Comparison of ENCODE assay signal across 8 mouse cellular contexts in genomic region chr4:137912768-137913305, GRCm38 (mm10). TPM values are rescaled to one million over a fixed set of nuclear protein-coding genes. Genes with fewer than 3 reads are reported as not detected.
DNase-seq lines count a peak whose midpoint lies in the region; ATAC-seq and TF ChIP-seq lines count a peak whose summit lies in the region.

No protein-coding gene starts in this region.

- no peak for ATAC-seq in intestine, embryonic 14.5 days (replicated peaks; ENCODE audit: low FRiP score, low TSS enrichment, low read depth)
- ATAC-seq in liver, embryonic 16.5 days (ENCODE audit: low read depth), result no peak

- H3K4me3 ChIP-seq in ES-E14 (ENCODE audit: insufficient read depth in 1 of 2, low read depth in 1 of 2, low read length in 2 of 2, poor library complexity in 1 of 2, severe bottlenecking in 1 of 2), result peak overlapping the region in 1 of 2 experiments; percentile 68; a peak in 1 of 4 replicates
- no peak overlapping the region for H3K4me3 ChIP-seq in embryonic fibroblast, embryonic 13.5 days (ENCODE audit: insufficient read depth, low read length)
- peak overlapping the region; percentile 48; the same call in 1 of the 2 replicates for H3K4me3 ChIP-seq in intestine, embryonic 14.5 days (ENCODE audit: low read depth, low read length)
- H3K4me3 ChIP-seq in liver, embryonic 16.5 days (ENCODE audit: low read depth, low read length), result peak overlapping the region; percentile 57

- H3K9ac ChIP-seq in ES-E14 (ENCODE audit: insufficient read depth, low read depth, low read length, poor library complexity, severe bottlenecking), result peak overlapping the region; percentile 45; the same call in 1 of the 2 replicates
- H3K9ac ChIP-seq in intestine, embryonic 14.5 days (ENCODE audit: low read length), result peak overlapping the region; percentile 47
- H3K9ac ChIP-seq in liver, embryonic 16.5 days (ENCODE audit: low read depth, low read length), result no peak overlapping the region; the same call in 1 of the 2 replicates

- H3K4me1 ChIP-seq in ES-E14 (ENCODE audit: control insufficient read depth in 2 of 2, insufficient read depth in 2 of 2, low read length in 2 of 2, poor library complexity in 1 of 2), result peaks cover 6 to 33% of the 10 kb centered on the region in 2 experiments; a peak in 3 of 4 replicates
- H3K4me1 ChIP-seq in embryonic fibroblast, embryonic 13.5 days (ENCODE audit: control insufficient read depth, insufficient read depth, low read length), result 0 out of 2 replicates have a peak, but pooled peaks cover 5% of the 10 kb centered on the region
- H3K4me1 ChIP-seq in intestine, embryonic 14.5 days (replicated peaks; ENCODE audit: control insufficient read depth, insufficient read depth, low read length), result peaks cover 30% of the 10 kb centered on the region
- peaks cover 17% of the 10 kb centered on the region for H3K4me1 ChIP-seq in liver, embryonic 16.5 days (ENCODE audit: control insufficient read depth, low read depth, low read length)

- no peak for DNase-seq in ES-E14 (ENCODE audit: low read depth, low spot score)
- no peak for DNase-seq in intestine, embryonic 14.5 days (ENCODE audit: low spot score)
- DNase-seq in yolk sac, embryonic 10.5 days (ENCODE audit: low spot score), result no peak
- DNase-seq in cerebellum, adult 8-10 months, result no peak
- no peak for DNase-seq in adrenal gland, postnatal 25 days
- no peak for DNase-seq in frontal cortex, postnatal 25 days (ENCODE audit: low spot score in 2 of 2)

- no peak overlapping the region for H3K27ac ChIP-seq in ES-E14 (ENCODE audit: insufficient read depth, low read depth, low read length, poor library complexity, severe bottlenecking)
- peak overlapping the region; percentile 3; the same call in 1 of the 2 replicates for H3K27ac ChIP-seq in embryonic fibroblast, embryonic 13.5 days (ENCODE audit: insufficient read depth, low read length)
- H3K27ac ChIP-seq in intestine, embryonic 14.5 days (ENCODE audit: low read depth), result no peak overlapping the region
- no peak overlapping the region for H3K27ac ChIP-seq in liver, embryonic 16.5 days (ENCODE audit: low read length)

- in situ Hi-C loops in ES-E14 (cut with MboI; ENCODE audit: low sequenced_read_pairs in 2 of 2, unreplicated experiment in 2 of 2), result no loop called here

- H3K27me3 ChIP-seq in intestine, embryonic 14.5 days (replicated peaks; ENCODE audit: control insufficient read depth, insufficient read depth, low read length), result no peaks in the 10 kb centered on the region
- H3K27me3 ChIP-seq in liver, embryonic 16.5 days (ENCODE audit: control insufficient read depth, insufficient read depth, low read depth, low read length), result no peaks in the 10 kb centered on the region; the same call in 1 of the 2 replicates

- 52% methylated on average over 13 of the region's 13 CpGs for WGBS in intestine, embryonic 14.5 days
- WGBS in liver, embryonic 16.5 days (ENCODE audit: insufficient replicate concordance), result 42% methylated on average over 12 of the region's 13 CpGs

- H3K36me3 ChIP-seq in ES-E14 (ENCODE audit: control insufficient read depth, insufficient read depth, low read length, poor library complexity, severe bottlenecking), result no peaks in the 10 kb centered on the region; the same call in 1 of the 2 replicates
- no peaks in the 10 kb centered on the region; the same call in 1 of the 2 replicates for H3K36me3 ChIP-seq in intestine, embryonic 14.5 days (ENCODE audit: control insufficient read depth, insufficient read depth, low read length)
- no peaks in the 10 kb centered on the region for H3K36me3 ChIP-seq in liver, embryonic 16.5 days (ENCODE audit: control insufficient read depth, insufficient read depth)

- no peak for TF ChIP-seq CTCF in embryonic fibroblast, embryonic 13.5 days (IDR thresholded peaks at IDR 0.05; ENCODE audit: borderline replicate concordance, insufficient read depth, low read length)

- H3K4me2 ChIP-seq in intestine, embryonic 14.5 days (ENCODE audit: low read length), result peak overlapping the region; percentile 97
- peak overlapping the region; percentile 83 for H3K4me2 ChIP-seq in liver, embryonic 16.5 days (ENCODE audit: low read depth, low read length)

- no peak for TF ChIP-seq POLR2A in embryonic fibroblast, embryonic 13.5 days (IDR thresholded peaks at IDR 0.05; ENCODE audit: low read depth, low read length)

- H3K9me3 ChIP-seq in ES-E14 (ENCODE audit: control insufficient read depth, insufficient read depth, low read depth, low read length), result no peaks in the 10 kb centered on the region
- H3K9me3 ChIP-seq in intestine, embryonic 14.5 days (ENCODE audit: control insufficient read depth, low read length), result no peaks in the 10 kb centered on the region
- no peaks in the 10 kb centered on the region for H3K9me3 ChIP-seq in liver, embryonic 16.5 days (replicated peaks; ENCODE audit: control insufficient read depth, low read length)

TF ChIP-seq in ES-E14, 5 proteins besides CTCF, POLR2A, EP300 and RAD21:
- TF ChIP-seq ZNF384 (IDR thresholded peaks at IDR 0.05; ENCODE audit: low read depth, low read length), result no peak
- TF ChIP-seq MAFK (IDR thresholded peaks at IDR 0.05; ENCODE audit: insufficient read depth, low read depth, low read length), result no peak
- no peak for TF ChIP-seq HCFC1 (IDR thresholded peaks at IDR 0.05; ENCODE audit: borderline replicate concordance, insufficient read depth, low read length)
- no peak for TF ChIP-seq CHD2 (IDR thresholded peaks at IDR 0.05; ENCODE audit: low read depth, low read length)
- TF ChIP-seq ZC3H11A (IDR thresholded peaks at IDR 0.05; ENCODE audit: borderline replicate concordance, low read depth, low read length), result no peak
TF ChIP-seq in ES-E14: peak in this region for 0.

RNA-seq across cellular contexts. Expression of gene Ece1, which starts 50.8 kb away (rescaled TPM):
- 99.2 and 131 TPM in 2 replicates for total RNA-seq in ES-E14 (2012; rRNA removed)
- polyA plus RNA-seq in embryonic fibroblast, embryonic 13.5 days (2011; ENCODE audit: insufficient read length, low read depth, missing spikeins), result 65.4 and 94.5 TPM in 2 replicates
- 94.2 and 96.9 TPM in 2 replicates for polyA plus RNA-seq in intestine, embryonic 14.5 days (2014; fragmentation: Nextera tagmentation; extraction: Ambion mirVana)
- 16.3 and 23.4 TPM in 2 replicates for polyA plus RNA-seq in liver, embryonic 16.5 days (2015; fragmentation: Nextera tagmentation; extraction: Ambion mirVana)
- total RNA-seq in adrenal gland, postnatal 25 days (2021), result 264 and 285 TPM in 2 replicates
